Mouse (Mus musculus) MEL (cell line): ENCODE data around the gene Slc36a3. TPM values are rescaled to one million over a fixed set of nuclear protein-coding genes. Genes with fewer than 3 reads are reported as not detected.
A peak's percentile ranks its signal among the peaks of the same experiment; 100 is the strongest.

Source experiments
- DNase-seq: peaks from one replicate; pipeline ENCODE4 v3.0.0; 2011; ENCODE audit warnings: low read depth, low spot score
- H3K27ac ChIP-seq: 2 replicates; pipeline ENCODE4 v1.5.1; 2012; ENCODE audit warnings: low read depth, mild to moderate bottlenecking, control low read depth, low read length, moderate library complexity; ENCODE audit not compliant: control insufficient read depth
- H3K27me3 ChIP-seq, 2 experiments: fragments of 150-350 bp in 1 of 2; sonication (generic) in 1 of 2; 2 replicates each; pipeline ENCODE4 v1.6.1; 2012; ENCODE audit warnings: low read length in 2 of 2, mild to moderate bottlenecking in 2 of 2, improper control_type of control experiment in 1 of 2, moderate library complexity in 1 of 2; ENCODE audit not compliant: insufficient read depth in 2 of 2, control insufficient read depth in 1 of 2
- H3K36me3 ChIP-seq, 2 experiments: 2 replicates each; pipeline ENCODE4 v1.6.1; 2012 to 2014; ENCODE audit warnings: low read length in 2 of 2, improper control_type of control experiment in 1 of 2, inconsistent platforms in 1 of 2, mild to moderate bottlenecking in 1 of 2; ENCODE audit not compliant: insufficient read depth in 2 of 2, control insufficient read depth in 1 of 2
- H3K4me1 ChIP-seq, 2 experiments: fragments of 150-350 bp in 1 of 2; sonication (generic) in 1 of 2; 2 replicates each; pipeline ENCODE4 v1.6.1; 2012; ENCODE audit warnings: low read length in 2 of 2, improper control_type of control experiment in 1 of 2, mild to moderate bottlenecking in 1 of 2; ENCODE audit not compliant: insufficient read depth in 2 of 2, control insufficient read depth in 1 of 2
- H3K4me3 ChIP-seq, 2 experiments: fragments of 150-350 bp in 1 of 2; sonication (generic) in 1 of 2; 2 replicates each; pipeline ENCODE4 v1.5.1; 2012; ENCODE audit warnings: low read depth in 2 of 2, low read length in 2 of 2, mild to moderate bottlenecking in 2 of 2, moderate library complexity in 2 of 2, control low read depth in 1 of 2, improper control_type of control experiment in 1 of 2; ENCODE audit not compliant: control insufficient read depth in 1 of 2, insufficient read depth in 1 of 2
- H3K79me2 ChIP-seq: 2 replicates; pipeline ENCODE4 v1.6.1; 2012; ENCODE audit warnings: mild to moderate bottlenecking, low read length, moderate library complexity; ENCODE audit not compliant: control insufficient read depth, poor library complexity, insufficient read depth
- H3K9ac ChIP-seq: 2 replicates; pipeline ENCODE4 v1.6.1; 2012; ENCODE audit warnings: low read depth, mild to moderate bottlenecking, control low read depth, low read length, moderate library complexity; ENCODE audit not compliant: control insufficient read depth, poor library complexity, severe bottlenecking
- H3K9me3 ChIP-seq: fragments of 150-350 bp; sonication (generic); replicated peaks from 2 replicates; pipeline ENCODE4 v1.6.1; 2012; ENCODE audit warnings: mild to moderate bottlenecking, low read length, improper control_type of control experiment, moderate library complexity; ENCODE audit not compliant: insufficient read depth
- CHD2 ChIP-seq: IDR thresholded peaks from 2 replicates; pipeline ENCODE4 v1.6.1; 2011; ENCODE audit warnings: low read length, improper control_type of control experiment
- CTCF ChIP-seq, 3 experiments: IDR thresholded peaks in 2 of 3; conservative IDR thresholded peaks in 1 of 3; 2 replicates each; pipeline ENCODE4 v1.5.1; 2011 to 2012; ENCODE audit warnings: low read length in 3 of 3, low read depth in 2 of 3, mild to moderate bottlenecking in 2 of 3, improper control_type of control experiment in 1 of 3, inconsistent platforms in 1 of 3, mixed read lengths in 1 of 3, moderate library complexity in 1 of 3; ENCODE audit not compliant: control insufficient read depth in 1 of 3, insufficient read depth in 1 of 3, poor library complexity in 1 of 3, severe bottlenecking in 1 of 3
- EP300 ChIP-seq, 2 experiments: IDR thresholded peaks; 2 replicates each; pipeline ENCODE4 v1.6.1; 2011; ENCODE audit warnings: improper control_type of control experiment in 2 of 2, low read length in 2 of 2, low read depth in 1 of 2, mild to moderate bottlenecking in 1 of 2
- ETS1 ChIP-seq: IDR thresholded peaks from 2 replicates; pipeline ENCODE4 v1.6.1; 2012; ENCODE audit warnings: low read depth, mild to moderate bottlenecking, inconsistent platforms, low read length, improper control_type of control experiment, moderate library complexity
- GATA1 ChIP-seq: IDR thresholded peaks from 2 replicates; pipeline ENCODE4 v1.6.1; 2011; ENCODE audit warnings: low read depth, low read length, improper control_type of control experiment
- HCFC1 ChIP-seq: IDR thresholded peaks from 2 replicates; pipeline ENCODE4 v1.6.1; 2012; ENCODE audit warnings: low read depth, mild to moderate bottlenecking, inconsistent platforms, low read length, improper control_type of control experiment, moderate library complexity
- MAX ChIP-seq: IDR thresholded peaks from 2 replicates; pipeline ENCODE4 v1.6.1; 2011; ENCODE audit warnings: low read length, improper control_type of control experiment
- NELFE ChIP-seq: IDR thresholded peaks from 2 replicates; pipeline ENCODE4 v1.6.1; 2011; ENCODE audit warnings: low read depth, low read length, improper control_type of control experiment
- NRF1 ChIP-seq: IDR thresholded peaks from 2 replicates; pipeline ENCODE4 v1.6.1; 2014; ENCODE audit warnings: low read depth, mild to moderate bottlenecking, inconsistent platforms, low read length, improper control_type of control experiment, moderate library complexity; ENCODE audit not compliant: poor library complexity, insufficient read depth, severe bottlenecking
- RAD21 ChIP-seq: IDR thresholded peaks from 2 replicates; pipeline ENCODE4 v1.6.1; 2011; ENCODE audit warnings: mild to moderate bottlenecking, low read depth, low read length, improper control_type of control experiment
- RCOR1 ChIP-seq: IDR thresholded peaks from 2 replicates; pipeline ENCODE4 v1.6.1; 2012; ENCODE audit warnings: low read depth, mild to moderate bottlenecking, inconsistent platforms, low read length, improper control_type of control experiment
- SIN3A ChIP-seq: IDR thresholded peaks from 2 replicates; pipeline ENCODE4 v1.6.1; 2012; ENCODE audit warnings: low read length, improper control_type of control experiment, inconsistent platforms
- SMC3 ChIP-seq: IDR thresholded peaks from 2 replicates; pipeline ENCODE4 v1.6.1; 2011; ENCODE audit warnings: low read depth, low read length, improper control_type of control experiment
- TBP ChIP-seq: IDR thresholded peaks from 2 replicates; pipeline ENCODE4 v1.8.0; 2011; ENCODE audit warnings: low read depth, low read length, improper control_type of control experiment
- USF1 ChIP-seq: IDR thresholded peaks from 2 replicates; pipeline ENCODE4 v1.6.1; 2014; ENCODE audit warnings: low read depth, mild to moderate bottlenecking, inconsistent platforms, low read length, improper control_type of control experiment, moderate library complexity
- ZMIZ1 ChIP-seq: IDR thresholded peaks from 2 replicates; pipeline ENCODE4 v1.6.1; 2012; ENCODE audit warnings: low read depth, mild to moderate bottlenecking, inconsistent platforms, low read length, improper control_type of control experiment, moderate library complexity
- ZNF384 ChIP-seq: IDR thresholded peaks from 2 replicates; pipeline ENCODE4 v1.6.1; 2012; ENCODE audit warnings: low read depth, mild to moderate bottlenecking, inconsistent platforms, low read length, improper control_type of control experiment
- polyA plus RNA-seq, 2 experiments: library from polyadenylated mRNA; stranded (reverse) in 1 of 2; unstranded in 1 of 2; fragments of >175 nt in 1 of 2; fragments of >200 nt in 1 of 2; gene quantifications; 2 replicates each; pipeline versions ENCODE4 v1.2.1 to v1.2.4; 2012; ENCODE audit warnings: low replicate concordance in 2 of 2, low read depth in 1 of 2; ENCODE audit not compliant: insufficient read length in 2 of 2, insufficient read depth in 1 of 2, missing spikeins in 1 of 2
- total RNA-seq: library from RNA; depleted of rRNA; stranded (reverse); fragments of 300-350 nt; gene quantifications from 2 replicates; pipeline ENCODE4 v1.2.3, GENCODE M21; 2012

Gene Slc36a3
- total and polyA plus RNA-seq, 3 experiments: 0.12 to 0.15 TPM; not detected in 1

- TF ChIP-seq ZMIZ1: no peak
- TF ChIP-seq NRF1: no peak
- TF ChIP-seq ZNF384: no peak
- no peak for TF ChIP-seq GATA1
- TF ChIP-seq MAX: no peak
- no peak for DNase-seq
- Histone ChIP-seq H3K27ac (no peak overlapping the region), H3K9ac (no peak overlapping the region), H3K4me3 (no peak overlapping the region), H3K79me2 (no peaks in the 10 kb centered on the region), H3K27me3 (no peaks in the 10 kb centered on the region), H3K4me1 (peaks cover 4 to 12% of the 10 kb centered on the region in 2 experiments), H3K9me3 (no peaks in the 10 kb centered on the region), H3K36me3 (peaks cover 0 to 3% of the 10 kb centered on the region in 2 experiments; a peak in 1 of 4 replicates)
Observed at GRCm38 (mm10) chr11:55103229-55103628, 48.3 kb downstream of the Slc36a3 start.

DNA sequence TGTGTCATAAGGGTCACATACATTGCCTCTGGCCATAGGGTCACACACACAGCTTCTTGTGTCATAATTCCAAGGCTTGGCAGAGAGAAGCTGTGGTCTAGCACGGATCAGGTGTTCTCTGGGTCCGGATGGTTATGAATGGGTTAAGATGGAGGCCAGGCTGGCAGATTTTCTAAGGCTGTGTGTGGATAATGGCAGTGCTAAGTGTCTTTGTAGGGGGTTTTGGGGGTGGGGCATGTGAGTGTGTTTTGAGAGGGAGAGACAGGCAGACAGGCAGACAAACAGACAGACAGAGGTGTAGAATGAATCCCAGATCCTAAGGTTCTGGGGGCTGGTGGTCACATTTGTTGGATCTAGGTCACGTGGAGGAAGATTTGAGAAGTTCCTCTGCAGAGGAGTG lies 49.5 kb downstream of the Slc36a3 start:
- H3K79me2 ChIP-seq: no peaks in the 10 kb centered on the region
- H3K27ac ChIP-seq: no peak overlapping the region
- no peak for DNase-seq
- H3K27me3 ChIP-seq: no peaks in the 10 kb centered on the region
- H3K4me1 ChIP-seq: peaks cover 6 to 13% of the 10 kb centered on the region in 2 experiments
- no peaks in the 10 kb centered on the region for H3K9me3 ChIP-seq
- H3K4me3 ChIP-seq: no peak overlapping the region
- no peak overlapping the region for H3K9ac ChIP-seq
- H3K36me3 ChIP-seq: peaks cover 0 to 5% of the 10 kb centered on the region in 2 experiments; a peak in 2 of 4 replicates
- TF ChIP-seq NELFE (no peak), TBP (no peak), CHD2 (no peak), USF1 (0 out of 2 replicates have a peak, but pooled peaks have one; percentile 19)

- Histone ChIP-seq H3K27ac (no peak overlapping the region), H3K27me3 (peaks cover 0 to 3% of the 10 kb centered on the region in 2 experiments; a peak in 2 of 4 replicates), H3K36me3 (peaks cover 0 to 9% of the 10 kb centered on the region in 2 experiments; a peak in 2 of 4 replicates), H3K4me1 (peaks cover 4 to 6% of the 10 kb centered on the region in 2 experiments), H3K9me3 (no peaks in the 10 kb centered on the region), H3K4me3 (no peak overlapping the region), H3K79me2 (no peaks in the 10 kb centered on the region), H3K9ac (no peak overlapping the region)
- TF ChIP-seq CTCF (IDR thresholded peaks at IDR 0.05 in 2 of 3, conservative IDR thresholded peaks at IDR 0.05 in 1 of 3; ENCODE audit: control insufficient read depth in 1 of 3, insufficient read depth in 1 of 3, low read depth in 2 of 3, low read length in 3 of 3, poor library complexity in 1 of 3, severe bottlenecking in 1 of 3) (no peak), RCOR1 (no peak; the same call in 1 of the 2 replicates), SMC3 (0 out of 2 replicates have a peak, but pooled peaks have one; percentile 4), EP300 (IDR thresholded peaks at IDR 0.05; ENCODE audit: low read depth in 1 of 2, low read length in 2 of 2) (peak in 1 of 2 experiments; percentile 52; a peak in 1 of 4 replicates), ETS1 (peak; percentile 5; the same call in 1 of the 2 replicates), HCFC1 (0 out of 2 replicates have a peak, but pooled peaks have one; percentile 29), RAD21 (no peak), SIN3A (peak; percentile 20), GATA1 (0 out of 2 replicates have a peak, but pooled peaks have one; percentile 11)
- DNase-seq: peak; percentile 88
Observed at GRCm38 (mm10) chr11:55099868-55100267, 51.6 kb downstream of the Slc36a3 start.
